Mouse (Mus musculus): ENCODE measurements around the gene Ifnlr1. TPM values are rescaled to one million over a fixed set of nuclear protein-coding genes. Genes with fewer than 3 reads are reported as not detected.
"Not testable (repeated sequence)": the region's sequence is repeated elsewhere in the genome, so short reads cannot be mapped to it uniquely, and the experiment has no call there.

Gene Ifnlr1
- polyA plus RNA-seq, 1 experiment from 2014 or later: 0.46 TPM

GRCm38 (mm10) chr4:135690241-135690640 lies 4.2 kb downstream of the Ifnlr1 start:
- 83% methylated on average over 11 of the region's 11 CpGs for WGBS
- Histone ChIP-seq H3K9ac (replicated peaks) (no peak overlapping the region), H3K4me1 (peaks cover 14% of the 10 kb centered on the region), H3K4me3 (replicated peaks) (no peak overlapping the region), H3K27me3 (replicated peaks) (peaks cover 38% of the 10 kb centered on the region), H3K27ac (replicated peaks) (no peak overlapping the region), H3K4me2 (no peak overlapping the region), H3K9me3 (replicated peaks) (no peaks in the 10 kb centered on the region), H3K36me3 (no peaks in the 10 kb centered on the region)
- no peak for ATAC-seq (ENCODE audit: low FRiP score)

- no peaks in the 10 kb centered on the region for H3K9me3 ChIP-seq (replicated peaks)
- H3K4me1 ChIP-seq: no peaks in the 10 kb centered on the region
- no peak overlapping the region for H3K4me2 ChIP-seq
- H3K27me3 ChIP-seq (replicated peaks): peaks cover 16% of the 10 kb centered on the region
- H3K27ac ChIP-seq (replicated peaks): no peak overlapping the region
- H3K4me3 ChIP-seq (replicated peaks): no peak overlapping the region
- H3K36me3 ChIP-seq: no peaks in the 10 kb centered on the region
- ATAC-seq (ENCODE audit: low FRiP score): no peak
- H3K9ac ChIP-seq (replicated peaks): no peak overlapping the region
- 84% methylated on average over 4 of the region's 4 CpGs for WGBS
These were observed 6.8 kb downstream of the Ifnlr1 start for GRCm38 (mm10) chr4:135692916-135693315.

- H3K4me2 ChIP-seq: peak overlapping the region; percentile 27; the same call in 1 of the 2 replicates
These were observed 12.4 kb downstream of the Ifnlr1 start for GRCm38 (mm10) chr4:135698498-135698897.

GRCm38 (mm10) chr4:135703497-135703896 lies 17.4 kb downstream of the Ifnlr1 start:
- H3K27ac ChIP-seq (replicated peaks): no peak overlapping the region
- no peaks in the 10 kb centered on the region for H3K9me3 ChIP-seq (replicated peaks)
- no peak overlapping the region for H3K9ac ChIP-seq (replicated peaks)
- H3K4me2 ChIP-seq: no peak overlapping the region
- no peaks in the 10 kb centered on the region for H3K36me3 ChIP-seq
- H3K4me3 ChIP-seq (replicated peaks): no peak overlapping the region
- no peak for ATAC-seq (ENCODE audit: low FRiP score)
- H3K4me1 ChIP-seq: no peaks in the 10 kb centered on the region
- H3K27me3 ChIP-seq (replicated peaks): no peaks in the 10 kb centered on the region
- WGBS: 76% methylated on average over 13 of the region's 13 CpGs

More at GRCm38 (mm10) chr4:135698498-135698897, 12.4 kb downstream of the Ifnlr1 start:
- Histone ChIP-seq H3K4me3 (replicated peaks) (peak overlapping the region; percentile 26), H3K9me3 (replicated peaks) (no peaks in the 10 kb centered on the region), H3K27ac (replicated peaks) (no peak overlapping the region), H3K27me3 (replicated peaks) (no peaks in the 10 kb centered on the region), H3K4me1 (no peaks in the 10 kb centered on the region), H3K36me3 (no peaks in the 10 kb centered on the region), H3K9ac (replicated peaks) (no peak overlapping the region)
- WGBS: 87% methylated on average over 7 of the region's 7 CpGs
- no peak for ATAC-seq (ENCODE audit: low FRiP score)

GRCm38 (mm10) chr4:135704016-135704415 lies 17.9 kb downstream of the Ifnlr1 start:
- Histone ChIP-seq H3K4me1 (no peaks in the 10 kb centered on the region), H3K27ac (replicated peaks) (no peak overlapping the region), H3K4me2 (no peak overlapping the region), H3K9ac (replicated peaks) (no peak overlapping the region), H3K9me3 (replicated peaks) (no peaks in the 10 kb centered on the region), H3K36me3 (no peaks in the 10 kb centered on the region), H3K27me3 (replicated peaks) (no peaks in the 10 kb centered on the region), H3K4me3 (replicated peaks) (no peak overlapping the region)
- ATAC-seq (ENCODE audit: low FRiP score): no peak
- 37% methylated on average over 6 of the region's 6 CpGs for WGBS

- ATAC-seq (ENCODE audit: low FRiP score): no peak
- Histone ChIP-seq H3K4me3 (replicated peaks) (no peak overlapping the region), H3K4me2 (no peak overlapping the region), H3K36me3 (no peaks in the 10 kb centered on the region), H3K9me3 (replicated peaks) (no peaks in the 10 kb centered on the region), H3K4me1 (no peaks in the 10 kb centered on the region), H3K27ac (replicated peaks) (no peak overlapping the region), H3K9ac (replicated peaks) (no peak overlapping the region), H3K27me3 (replicated peaks) (no peaks in the 10 kb centered on the region)
- 94% methylated on average over 6 of the region's 6 CpGs for WGBS
These were observed 20.0 kb downstream of the Ifnlr1 start for GRCm38 (mm10) chr4:135706045-135706444.

- 11% methylated on average over 8 of the region's 8 CpGs for whole genome bisulfite sequencing
- ATAC-seq (ENCODE audit: low FRiP score): no peak
These were observed 23.0 kb downstream of the Ifnlr1 start for GRCm38 (mm10) chr4:135709072-135709564.

GRCm38 (mm10) chr4:135709621-135710020 lies 23.5 kb downstream of the Ifnlr1 start:
- Histone ChIP-seq H3K36me3 (no peaks in the 10 kb centered on the region), H3K27me3 (replicated peaks) (no peaks in the 10 kb centered on the region), H3K4me1 (no peaks in the 10 kb centered on the region), H3K27ac (replicated peaks) (no peak overlapping the region), H3K9ac (replicated peaks) (no peak overlapping the region), H3K4me3 (replicated peaks) (no peak overlapping the region), H3K4me2 (no peak overlapping the region), H3K9me3 (replicated peaks) (no peaks in the 10 kb centered on the region)
- 79% methylated on average over 11 of the region's 11 CpGs for WGBS
- ATAC-seq (ENCODE audit: low FRiP score): no peak

More at GRCm38 (mm10) chr4:135709072-135709564, 23.0 kb downstream of the Ifnlr1 start:
- Histone ChIP-seq H3K9me3 (replicated peaks) (no peaks in the 10 kb centered on the region), H3K36me3 (no peaks in the 10 kb centered on the region), H3K9ac (replicated peaks) (no peak overlapping the region), H3K4me2 (peak overlapping the region; percentile 43), H3K4me1 (no peaks in the 10 kb centered on the region), H3K27me3 (replicated peaks) (no peaks in the 10 kb centered on the region), H3K27ac (replicated peaks) (no peak overlapping the region), H3K4me3 (replicated peaks) (no peak overlapping the region)

GRCm38 (mm10) chr4:135710392-135710791 lies 24.3 kb downstream of the Ifnlr1 start:
- Histone ChIP-seq H3K36me3 (no peaks in the 10 kb centered on the region), H3K27me3 (replicated peaks) (no peaks in the 10 kb centered on the region), H3K4me1 (no peaks in the 10 kb centered on the region), H3K4me3 (replicated peaks) (no peak overlapping the region), H3K27ac (replicated peaks) (no peak overlapping the region), H3K9me3 (replicated peaks) (no peaks in the 10 kb centered on the region), H3K4me2 (no peak overlapping the region), H3K9ac (replicated peaks) (no peak overlapping the region)
- ATAC-seq (ENCODE audit: low FRiP score): no peak
- 84% methylated on average over 3 of the region's 3 CpGs for WGBS

- no peak for ATAC-seq (ENCODE audit: low FRiP score)
- Histone ChIP-seq H3K36me3 (no peaks in the 10 kb centered on the region), H3K4me3 (replicated peaks) (no peak overlapping the region), H3K27ac (replicated peaks) (no peak overlapping the region), H3K4me1 (no peaks in the 10 kb centered on the region), H3K9ac (replicated peaks) (no peak overlapping the region), H3K27me3 (replicated peaks) (no peaks in the 10 kb centered on the region), H3K9me3 (replicated peaks) (no peaks in the 10 kb centered on the region), H3K4me2 (no peak overlapping the region)
- 87% methylated on average over 8 of the region's 8 CpGs for WGBS
These were observed 28.7 kb downstream of the Ifnlr1 start for GRCm38 (mm10) chr4:135714776-135715175.

GRCm38 (mm10) chr4:135716438-135716837 lies 30.4 kb downstream of the Ifnlr1 start:
- H3K27ac ChIP-seq (replicated peaks); H3K27me3 ChIP-seq (replicated peaks); ATAC-seq (ENCODE audit: low FRiP score); H3K4me3 ChIP-seq (replicated peaks); H3K9ac ChIP-seq (replicated peaks); H3K9me3 ChIP-seq (replicated peaks); H3K36me3 ChIP-seq; H3K4me1 ChIP-seq; H3K4me2 ChIP-seq: not testable (repeated sequence)
- WGBS: 95% methylated on average over 11 of the region's 11 CpGs

GRCm38 (mm10) chr4:135722540-135723290 lies 36.6 kb downstream of the Ifnlr1 start:
- no peak overlapping the region for H3K4me2 ChIP-seq
- ATAC-seq (ENCODE audit: low FRiP score): no peak
- H3K36me3 ChIP-seq: no peaks in the 10 kb centered on the region
- no peak overlapping the region for H3K9ac ChIP-seq (replicated peaks)
- no peak overlapping the region for H3K27ac ChIP-seq (replicated peaks)
- H3K27me3 ChIP-seq (replicated peaks): no peaks in the 10 kb centered on the region
- WGBS: 84% methylated on average over 17 of the region's 17 CpGs
- 0 out of 2 replicates have a peak, but pooled peaks cover 2% of the 10 kb centered on the region for H3K9me3 ChIP-seq (replicated peaks)
- H3K4me3 ChIP-seq (replicated peaks): no peak overlapping the region
- H3K4me1 ChIP-seq: no peaks in the 10 kb centered on the region

Measured in neural tube, embryonic 15.5 days (tissue).